Mouse (Mus musculus) cortical plate, adult 2 months (tissue): ENCODE measurements at regions not wholly inside any gene's neighbourhood (a gene's known extent, or its start where the extent isn't known, plus 50 kb on each side); places are given as distances from the start of the nearest gene placed in this dataset.

Experiments
- H3K27ac ChIP-seq: fragments of 200-500 bp; 2 replicates; pipeline ENCODE4 v1.5.1; 2012; ENCODE audit warnings: low read length, control low read depth, inconsistent platforms; ENCODE audit not compliant: insufficient read depth
- H3K4me1 ChIP-seq: fragments of 200-500 bp; 2 replicates; pipeline ENCODE4 v1.6.1; 2011; ENCODE audit warnings: low read length; ENCODE audit not compliant: control insufficient read depth, insufficient read depth
- H3K4me3 ChIP-seq: fragments of 200-500 bp; 2 replicates; pipeline ENCODE4 v1.5.1; 2011; ENCODE audit warnings: mild to moderate bottlenecking, low read length, control low read depth; ENCODE audit not compliant: insufficient read depth
- CTCF ChIP-seq: fragments of 200-500 bp; IDR thresholded peaks from 2 replicates; pipeline ENCODE4 v1.5.1; 2011; ENCODE audit warnings: mild to moderate bottlenecking, control low read depth, low read length; ENCODE audit not compliant: insufficient read depth; ENCODE audit errors: extremely low read depth
- POLR2A ChIP-seq: fragments of 200-500 bp; IDR thresholded peaks from 2 replicates; pipeline ENCODE4 v1.6.1; 2011; ENCODE audit warnings: mild to moderate bottlenecking, low read length, control low read depth; ENCODE audit not compliant: insufficient read depth; ENCODE audit errors: extremely low read depth

DNA sequence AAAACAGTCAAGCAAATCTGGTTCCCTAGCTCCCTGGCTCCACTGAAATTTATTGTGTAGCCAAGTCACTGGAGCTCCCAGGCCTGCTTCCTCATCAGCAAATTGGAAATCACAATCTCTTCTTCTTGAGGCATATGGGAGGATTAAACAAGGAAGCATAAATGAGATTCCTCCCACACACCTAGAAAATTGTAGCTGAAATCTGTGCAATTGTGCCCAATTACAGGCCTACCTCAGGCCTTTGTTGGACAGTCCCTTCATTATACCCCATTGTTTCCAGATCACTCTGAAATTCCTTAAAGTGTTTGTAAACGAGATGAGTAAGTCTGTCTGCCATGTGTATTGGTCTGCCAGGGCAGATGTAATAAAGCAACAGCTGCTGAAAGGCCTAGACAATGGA, 326.8 kb upstream of the Zfp703 start:
- Histone ChIP-seq H3K27ac (peak overlapping the region; percentile 37), H3K4me1 (peaks cover 6% of the 10 kb centered on the region; the same call in 1 of the 2 replicates), H3K4me3 (no peak overlapping the region)
- TF ChIP-seq CTCF (no peak), POLR2A (no peak)

DNA sequence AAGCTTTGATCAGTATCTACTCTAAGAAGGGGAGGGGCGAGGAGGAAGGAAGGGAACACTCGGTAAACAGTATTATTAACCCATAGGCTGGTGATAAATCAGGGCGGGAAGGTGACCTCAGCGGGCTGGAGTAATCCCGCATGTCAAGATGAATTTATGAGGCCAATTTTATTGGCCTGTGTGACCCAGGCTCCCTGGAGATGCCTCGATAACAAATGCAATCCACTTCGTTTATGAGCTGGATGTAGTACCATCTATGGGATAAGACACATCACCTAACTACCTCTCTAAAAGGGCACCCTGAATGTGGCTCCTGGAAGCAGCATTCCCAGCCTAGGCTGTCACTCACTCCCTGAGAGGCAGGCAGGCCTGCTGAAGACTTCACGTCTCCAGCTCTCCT, 321.2 kb upstream of the Zfp703 start:
- TF ChIP-seq CTCF = no peak
- no peak for TF ChIP-seq POLR2A
- Histone ChIP-seq H3K4me1 (no peaks in the 10 kb centered on the region), H3K4me3 (no peak overlapping the region), H3K27ac (no peak overlapping the region)

DNA sequence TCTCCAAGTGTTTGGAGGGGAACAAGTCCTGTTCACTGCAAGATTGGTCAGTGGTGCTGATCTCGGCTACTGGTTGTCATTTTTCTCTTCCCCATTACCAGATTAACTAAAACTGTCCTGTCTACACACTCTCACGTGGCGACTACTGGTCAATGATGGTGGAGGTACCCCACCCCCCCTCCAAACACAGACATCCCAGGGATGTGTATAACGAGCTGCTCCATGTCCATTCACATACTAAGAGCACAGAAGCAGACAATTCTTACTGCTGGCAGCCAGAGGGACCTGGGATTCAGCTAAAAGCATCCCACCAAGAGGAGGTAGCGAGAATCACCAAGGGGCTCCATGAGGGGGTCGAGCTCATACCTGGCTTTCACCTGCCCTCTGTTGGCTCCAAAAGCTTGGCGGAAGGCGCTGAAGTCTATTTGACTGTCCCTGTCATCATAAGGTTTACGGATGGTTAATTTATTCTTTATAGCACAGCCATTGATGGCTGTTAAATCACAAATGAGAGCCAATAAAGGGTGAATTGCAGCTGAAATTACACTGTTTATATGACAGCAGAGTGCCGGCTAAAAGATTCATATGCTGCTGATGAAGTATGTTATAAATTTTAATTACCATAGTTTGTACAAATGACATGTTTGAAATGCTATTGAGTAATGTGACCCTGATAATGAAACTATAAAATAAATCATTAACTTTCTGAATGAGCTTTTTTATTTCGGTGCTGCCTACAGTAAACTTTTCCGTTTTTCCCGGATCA, 320.6 kb upstream of the Zfp703 start:
- TF ChIP-seq CTCF = no peak
- no peak for TF ChIP-seq POLR2A
- Histone ChIP-seq H3K4me1 (no peaks in the 10 kb centered on the region), H3K27ac (no peak overlapping the region), H3K4me3 (no peak overlapping the region)

DNA sequence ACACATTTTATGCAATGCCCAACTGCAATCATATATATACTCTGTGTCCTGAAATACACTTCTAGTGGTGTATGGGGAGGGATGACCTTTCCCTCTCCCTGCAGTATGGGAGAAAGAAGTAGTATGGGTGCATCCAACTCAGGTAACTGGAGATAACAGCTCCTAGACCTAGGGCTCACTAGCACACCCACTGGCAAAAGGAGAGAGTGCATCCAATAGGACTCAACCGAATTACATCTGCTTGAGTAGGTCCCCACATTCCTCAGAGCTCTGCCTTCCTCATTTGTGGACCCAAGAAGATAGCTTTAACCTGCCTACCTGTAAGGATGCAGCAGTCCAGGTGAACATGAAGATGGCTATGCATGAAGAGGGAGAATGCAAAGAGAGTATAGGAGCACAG, 317.7 kb upstream of the Zfp703 start:
- no peak for TF ChIP-seq POLR2A
- peak; percentile 26; the same call in 1 of the 2 replicates for TF ChIP-seq CTCF

DNA sequence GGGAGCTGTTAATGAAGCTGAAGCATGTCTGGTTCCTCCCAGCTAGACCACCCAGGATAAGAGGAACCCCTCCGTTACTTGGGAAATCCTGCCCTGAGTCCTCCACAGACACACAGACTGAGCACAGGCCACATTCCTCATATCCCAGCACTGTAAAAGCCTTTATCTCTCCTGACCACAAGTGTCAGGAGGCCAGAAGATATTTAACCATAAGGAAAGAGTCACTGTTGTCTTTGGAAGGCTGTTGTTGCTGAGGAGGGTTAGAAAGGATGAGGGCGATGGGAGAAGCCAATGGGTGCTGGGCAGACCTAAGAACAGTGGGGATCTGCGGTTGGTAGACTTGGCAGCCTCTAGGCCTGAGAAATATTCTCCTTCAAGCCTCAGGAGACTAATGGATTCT, 307.6 kb upstream of the Zfp703 start:
- H3K4me3 ChIP-seq = no peak overlapping the region
- TF ChIP-seq CTCF = no peak
- TF ChIP-seq POLR2A = no peak

More for the DNA sequence above, 317.7 kb upstream of the Zfp703 start:
- Histone ChIP-seq H3K27ac (no peak overlapping the region), H3K4me1 (no peaks in the 10 kb centered on the region), H3K4me3 (no peak overlapping the region)

DNA sequence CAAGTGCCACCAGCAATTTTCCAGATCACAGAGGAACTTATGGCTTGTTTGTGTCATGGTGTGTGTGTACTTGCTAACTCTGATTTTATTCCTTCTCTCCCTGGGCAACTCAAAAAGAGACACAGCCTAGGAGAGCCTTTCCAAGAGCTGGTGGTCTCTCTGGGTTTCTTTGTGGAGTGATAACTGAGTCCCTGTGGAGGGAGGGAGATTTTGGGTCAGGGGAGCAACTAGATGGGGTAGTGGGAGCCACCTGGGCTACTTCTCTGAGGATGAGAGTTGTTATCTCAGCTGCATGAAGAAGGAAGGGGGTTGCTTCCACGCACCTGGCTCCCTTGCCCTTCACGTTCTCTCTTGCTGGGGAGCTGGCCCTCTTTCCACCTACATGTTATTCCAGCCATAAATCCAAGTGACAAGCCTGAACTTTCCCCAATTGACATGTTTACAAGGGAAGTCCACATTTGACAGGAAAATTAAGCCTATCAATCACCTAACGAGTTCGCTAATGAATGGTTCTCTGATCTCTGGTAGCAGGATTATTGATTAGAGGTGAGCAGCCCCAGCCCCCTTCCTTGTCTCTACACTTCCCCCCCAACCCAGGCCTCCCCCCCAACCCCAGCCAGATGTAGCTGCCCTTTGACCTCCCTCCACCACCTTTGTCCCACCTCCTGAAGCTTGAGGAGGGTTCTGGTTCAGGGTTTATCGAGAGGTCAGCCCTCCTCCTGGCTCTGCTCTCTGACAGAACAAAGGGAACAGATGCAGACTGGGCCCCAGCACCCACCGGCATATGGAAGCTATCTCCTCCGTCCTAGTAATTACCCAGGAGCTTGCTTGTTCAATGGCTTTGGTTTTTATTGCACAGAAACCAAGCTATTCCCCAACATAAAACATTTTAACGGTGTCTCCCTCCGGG, 304.4 kb upstream of the Zfp703 start:
- Histone ChIP-seq H3K4me3 (no peak overlapping the region), H3K4me1 (no peaks in the 10 kb centered on the region), H3K27ac (no peak overlapping the region)
- TF ChIP-seq CTCF (no peak), POLR2A (no peak)

More for the DNA sequence above, 307.6 kb upstream of the Zfp703 start:
- Histone ChIP-seq H3K27ac (no peak overlapping the region), H3K4me1 (no peaks in the 10 kb centered on the region)

DNA sequence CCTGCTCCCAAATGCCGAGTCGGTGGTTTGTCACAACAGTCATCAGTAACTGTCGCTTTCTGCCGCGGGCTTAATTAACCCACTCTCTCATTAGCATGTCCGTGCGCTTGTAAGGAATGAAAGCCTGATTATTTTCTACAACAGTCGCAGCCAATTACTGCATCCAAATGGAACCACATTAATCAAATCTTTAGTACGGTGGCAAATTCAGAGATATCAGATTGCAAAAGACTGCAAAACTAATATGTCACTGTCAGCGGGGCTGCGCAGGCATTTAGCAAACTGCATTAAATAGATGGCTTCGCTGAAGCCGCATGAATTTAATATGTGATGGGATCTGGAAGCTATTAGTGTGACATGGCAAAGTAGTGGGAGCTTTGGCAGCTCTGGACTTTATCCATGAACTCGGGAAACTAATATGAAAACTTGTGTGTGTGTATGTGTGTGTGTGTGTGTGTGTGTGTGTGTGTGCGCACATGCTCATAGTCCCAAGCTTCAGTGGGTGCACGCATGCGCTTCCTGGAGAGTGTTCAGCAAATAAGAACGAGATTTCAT, 299.5 kb upstream of the Zfp703 start:
- Histone ChIP-seq H3K4me1 (no peaks in the 10 kb centered on the region), H3K27ac (no peak overlapping the region), H3K4me3 (no peak overlapping the region)
- TF ChIP-seq POLR2A (no peak), CTCF (no peak)

DNA sequence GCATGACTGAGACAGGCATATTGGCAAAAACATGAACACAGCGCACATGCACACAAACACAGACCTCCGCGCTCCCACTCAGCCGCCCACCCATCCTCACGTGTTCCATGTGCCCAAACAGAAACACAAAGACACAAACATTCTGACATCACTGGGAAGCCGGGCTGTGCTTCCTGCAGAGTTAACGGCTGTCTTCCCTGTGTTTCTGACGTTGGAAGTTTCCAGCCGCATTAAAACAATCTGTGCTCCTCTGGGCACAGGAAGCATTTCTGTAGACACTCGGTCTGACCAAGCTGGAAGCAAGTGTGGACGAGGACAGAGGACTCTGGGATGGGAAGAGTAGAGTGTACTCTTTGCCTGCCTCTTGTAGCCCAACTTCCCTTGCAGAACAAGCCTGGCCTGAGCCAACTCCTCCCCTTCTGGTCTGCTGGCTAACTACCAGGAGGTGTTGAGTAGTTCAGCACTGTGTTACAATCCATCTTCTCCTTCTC, 296.2 kb upstream of the Zfp703 start:
- no peak overlapping the region for H3K27ac ChIP-seq
- no peaks in the 10 kb centered on the region for H3K4me1 ChIP-seq
- no peak for TF ChIP-seq POLR2A
- no peak for TF ChIP-seq CTCF
- H3K4me3 ChIP-seq = no peak overlapping the region

DNA sequence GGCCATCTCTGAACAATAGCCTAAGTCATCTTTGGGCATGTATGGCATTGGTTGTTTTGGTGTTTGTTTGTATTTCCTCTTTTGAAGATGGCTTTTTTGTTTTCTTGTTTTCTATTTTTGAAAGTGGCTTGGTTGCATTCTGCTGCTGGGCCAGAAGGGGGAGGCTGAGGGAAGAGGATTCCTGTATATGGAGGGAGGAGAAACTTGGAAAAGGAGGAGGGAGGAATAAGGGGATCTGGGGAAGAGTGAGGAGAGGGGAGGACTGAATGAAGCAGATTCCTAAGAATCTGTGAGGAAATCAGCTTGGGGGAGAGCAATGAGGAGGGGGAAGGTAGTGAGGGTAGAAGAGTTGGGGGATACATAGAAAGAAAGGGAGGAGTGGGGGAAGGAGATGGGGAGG, 290.0 kb upstream of the Zfp703 start:
- TF ChIP-seq POLR2A (no peak), CTCF (peak; percentile 56)
- no peak overlapping the region for H3K4me3 ChIP-seq
- no peak overlapping the region for H3K27ac ChIP-seq
- H3K4me1 ChIP-seq = no peaks in the 10 kb centered on the region

DNA sequence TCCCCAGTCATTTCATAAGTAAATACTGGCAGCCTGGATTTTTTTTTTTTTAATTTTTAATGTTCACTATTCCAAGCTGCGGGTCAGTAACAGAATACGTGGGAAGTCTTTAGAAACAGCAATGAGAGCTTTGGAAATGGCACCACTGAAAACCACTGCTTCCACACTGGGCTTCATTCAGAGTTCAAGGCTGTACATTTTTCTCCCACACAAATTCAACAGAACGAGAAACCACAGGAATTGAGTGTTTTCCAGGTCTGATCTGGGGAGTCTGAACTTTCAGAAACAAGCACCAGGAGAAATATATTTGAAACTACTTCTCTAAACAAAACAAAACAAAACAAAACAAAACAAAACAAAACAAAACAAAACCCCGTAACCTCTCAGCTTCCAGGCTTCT, 289.1 kb upstream of the Zfp703 start:
- Histone ChIP-seq H3K4me3 (no peak overlapping the region), H3K27ac (no peak overlapping the region), H3K4me1 (no peaks in the 10 kb centered on the region)
- TF ChIP-seq CTCF (no peak), POLR2A (no peak)
